Mouse (Mus musculus) liver, adult 2 months (tissue): ENCODE results near the gene Cytip.

Experiments
- CTCF ChIP-seq: fragments of 200-500 bp; IDR thresholded peaks from 2 replicates; pipeline ENCODE4 v1.5.1; 2011; ENCODE audit warnings: low read depth, low read length, control low read depth
- POLR2A ChIP-seq: fragments of 200-500 bp; IDR thresholded peaks from 2 replicates; pipeline ENCODE4 v1.6.1; 2011; ENCODE audit warnings: low read length, control low read depth; ENCODE audit not compliant: insufficient read depth; ENCODE audit errors: extremely low read depth

DNA sequence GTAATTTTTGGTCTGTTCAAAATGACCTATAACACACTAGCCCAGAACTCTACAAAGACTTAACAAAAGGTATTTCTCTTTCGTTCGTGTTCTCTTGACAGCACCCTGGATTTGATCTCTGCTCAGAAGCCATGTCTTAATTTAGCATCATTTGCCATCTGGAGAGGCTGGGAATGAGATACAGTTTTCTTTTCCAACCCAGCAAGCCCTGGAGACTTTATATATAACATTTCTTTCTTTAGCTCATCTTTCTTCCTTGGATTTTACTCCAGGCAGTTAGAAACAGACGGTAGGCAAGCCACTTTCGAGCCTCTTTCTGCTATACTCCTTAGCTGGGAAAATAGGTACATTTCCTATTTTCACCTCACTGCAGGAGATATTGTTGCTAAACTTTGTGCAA lies 45.3 kb upstream of the Cytip start:
- no peak for TF ChIP-seq CTCF
- no peak for TF ChIP-seq POLR2A
